Mouse (Mus musculus): ENCODE results near the gene Slc26a8. TPM values are rescaled to one million over a fixed set of nuclear protein-coding genes. Genes with fewer than 3 reads are reported as not detected.
A peak's percentile ranks its signal among the peaks of the same experiment; 100 is the strongest.

The Slc26a8 gene
- total and polyA plus RNA-seq, 3 experiments = 0.10 to 3.2 (median 0.22) TPM

DNA sequence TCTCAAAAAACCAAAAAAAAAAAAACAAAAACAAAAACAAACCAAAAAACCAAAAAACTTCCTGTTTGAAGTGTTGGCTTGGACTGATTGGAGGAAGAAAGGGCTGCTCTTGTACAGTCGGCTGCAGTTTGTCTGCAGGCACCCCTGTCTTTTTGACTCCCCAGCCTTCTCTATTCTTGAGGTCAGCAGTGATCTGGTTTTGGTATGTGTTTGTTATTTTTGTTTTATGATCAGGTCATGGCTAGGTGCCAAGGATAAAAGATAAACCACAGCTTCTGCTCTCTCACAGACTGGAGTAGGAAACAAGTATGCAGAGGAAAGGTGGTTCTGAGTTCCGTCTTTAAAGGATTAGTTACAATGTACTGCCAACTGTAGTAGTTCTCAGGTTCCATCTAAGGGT, 12.6 kb upstream of the Slc26a8 start:
- H3K4me1 ChIP-seq (ENCODE audit: insufficient read depth, low read depth, low read length) = peaks cover 68% of the 10 kb centered on the region
- no peak for ATAC-seq (ENCODE audit: extremely low read depth, insufficient number of reproducible peaks, low FRiP score, poor library complexity, severe bottlenecking)
- no peak overlapping the region for H3K4me3 ChIP-seq (ENCODE audit: low read depth, low read length)
- no peaks in the 10 kb centered on the region for H3K27me3 ChIP-seq (ENCODE audit: insufficient read depth, low read length)
- DNase-seq (ENCODE audit: low spot score) = no peak
- no peaks in the 10 kb centered on the region for H3K9me3 ChIP-seq (replicated peaks)
- TF ChIP-seq POLR2AphosphoS5 (IDR thresholded peaks at IDR 0.05; ENCODE audit: insufficient replicate concordance, low read depth, low read length) = no peak
- TF ChIP-seq CTCF (IDR thresholded peaks at IDR 0.05; ENCODE audit: low read depth, low read length) = no peak
- TF ChIP-seq GATA1 (IDR thresholded peaks at IDR 0.05; ENCODE audit: borderline replicate concordance, low read length) = no peak
- no peak for TF ChIP-seq TAL1 (conservative IDR thresholded peaks at IDR 0.05; ENCODE audit: low read depth, low read length)
- no peak for TF ChIP-seq GATA2 (IDR thresholded peaks at IDR 0.05; ENCODE audit: borderline replicate concordance, low read depth, low read length)
- peaks cover 52% of the 10 kb centered on the region for H3K36me3 ChIP-seq (replicated peaks)

DNA sequence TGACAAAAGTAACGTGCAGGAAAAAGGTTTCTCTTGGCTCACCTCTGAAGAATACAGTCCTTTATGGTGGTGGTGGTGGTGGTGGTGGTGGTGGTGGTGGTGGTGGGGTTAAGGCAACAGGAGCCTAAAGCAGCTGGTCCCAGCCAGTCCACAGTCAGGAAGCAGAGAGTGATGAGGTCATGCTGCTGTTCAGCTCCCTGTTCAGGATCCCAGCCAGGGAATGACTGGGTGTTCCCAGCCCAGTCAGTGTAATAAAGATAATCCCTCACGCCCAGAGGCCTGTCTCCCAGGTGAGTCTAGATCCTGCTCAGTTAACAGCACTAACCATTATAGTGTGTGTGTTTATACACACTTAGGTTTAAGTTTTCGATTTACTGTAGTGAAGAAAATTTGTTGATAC, 11.7 kb upstream of the Slc26a8 start:
- Histone ChIP-seq H3K36me3 (replicated peaks) (peaks cover 50% of the 10 kb centered on the region), H3K4me3 (ENCODE audit: low read depth, low read length) (no peak overlapping the region), H3K9me3 (replicated peaks) (no peaks in the 10 kb centered on the region), H3K4me1 (ENCODE audit: insufficient read depth, low read depth, low read length) (peaks cover 71% of the 10 kb centered on the region), H3K27me3 (ENCODE audit: insufficient read depth, low read length) (no peaks in the 10 kb centered on the region)
- ATAC-seq (ENCODE audit: extremely low read depth, insufficient number of reproducible peaks, low FRiP score, poor library complexity, severe bottlenecking) (no peak), DNase-seq (ENCODE audit: low spot score) (no peak)
- no peak for TF ChIP-seq GATA2 (IDR thresholded peaks at IDR 0.05; ENCODE audit: borderline replicate concordance, low read depth, low read length)
- no peak for TF ChIP-seq POLR2AphosphoS5 (IDR thresholded peaks at IDR 0.05; ENCODE audit: insufficient replicate concordance, low read depth, low read length)
- TF ChIP-seq TAL1 (conservative IDR thresholded peaks at IDR 0.05; ENCODE audit: low read depth, low read length) = no peak
- no peak for TF ChIP-seq GATA1 (IDR thresholded peaks at IDR 0.05; ENCODE audit: borderline replicate concordance, low read length)
- TF ChIP-seq CTCF (IDR thresholded peaks at IDR 0.05; ENCODE audit: low read depth, low read length) = no peak

DNA sequence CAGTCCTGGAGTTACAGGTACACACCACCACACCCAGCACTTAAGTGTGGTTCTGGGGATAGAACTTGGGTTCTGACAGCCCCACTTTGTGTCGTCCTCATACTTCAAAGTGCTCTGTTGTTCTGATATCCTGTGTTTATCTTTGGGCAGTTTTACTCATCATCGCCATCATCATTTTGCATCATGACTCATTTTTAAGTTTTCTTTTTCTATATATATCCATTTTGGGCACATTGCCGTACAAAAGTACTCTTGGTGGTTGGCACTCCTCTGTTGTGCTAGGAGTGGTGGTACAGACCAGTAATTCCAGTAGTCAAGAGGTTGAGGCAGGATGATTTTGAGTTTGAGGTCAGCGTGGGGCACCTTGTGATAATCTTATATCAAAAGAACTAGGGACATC, 11.1 kb upstream of the Slc26a8 start:
- H3K36me3 ChIP-seq (replicated peaks) = peaks cover 53% of the 10 kb centered on the region
- H3K4me1 ChIP-seq (ENCODE audit: insufficient read depth, low read depth, low read length) = peaks cover 72% of the 10 kb centered on the region
- H3K27me3 ChIP-seq (ENCODE audit: insufficient read depth, low read length) = no peaks in the 10 kb centered on the region
- no peaks in the 10 kb centered on the region for H3K9me3 ChIP-seq (replicated peaks)
- ATAC-seq (ENCODE audit: extremely low read depth, insufficient number of reproducible peaks, low FRiP score, poor library complexity, severe bottlenecking) (no peak), DNase-seq (ENCODE audit: low spot score) (no peak)
- TF ChIP-seq GATA1 (IDR thresholded peaks at IDR 0.05; ENCODE audit: borderline replicate concordance, low read length) (no peak), TAL1 (conservative IDR thresholded peaks at IDR 0.05; ENCODE audit: low read depth, low read length) (no peak)
- no peak overlapping the region for H3K4me3 ChIP-seq (ENCODE audit: low read depth, low read length)

DNA sequence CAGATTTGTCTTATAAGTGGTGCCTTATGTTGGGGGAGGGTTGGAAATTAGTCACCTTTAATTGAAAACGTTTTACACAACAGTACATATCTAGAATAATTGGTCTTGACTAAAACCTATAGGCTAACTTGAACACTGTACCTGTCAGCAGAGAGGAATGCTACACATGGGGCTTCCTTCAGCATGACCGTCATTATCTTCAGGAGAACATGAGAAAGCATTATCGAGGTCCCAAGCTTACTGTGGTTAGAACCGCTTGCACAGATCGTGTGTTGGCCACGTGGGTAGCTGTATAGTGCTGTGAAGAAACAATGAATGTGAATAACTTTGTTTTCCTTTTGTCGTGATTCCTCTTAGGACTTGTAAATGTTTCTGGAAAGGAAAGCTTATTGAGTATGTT, 9.8 kb upstream of the Slc26a8 start:
- ATAC-seq (ENCODE audit: extremely low read depth, insufficient number of reproducible peaks, low FRiP score, poor library complexity, severe bottlenecking) (peak; percentile 55; the same call in 1 of the 2 replicates), DNase-seq (ENCODE audit: low spot score) (no peak)
- Histone ChIP-seq H3K4me1 (ENCODE audit: insufficient read depth, low read depth, low read length) (peaks cover 72% of the 10 kb centered on the region), H3K9me3 (replicated peaks) (no peaks in the 10 kb centered on the region), H3K36me3 (replicated peaks) (peaks cover 51% of the 10 kb centered on the region), H3K27me3 (ENCODE audit: insufficient read depth, low read length) (no peaks in the 10 kb centered on the region), H3K4me3 (ENCODE audit: low read depth, low read length) (no peak overlapping the region; the same call in 1 of the 2 replicates)
- TF ChIP-seq TAL1 (conservative IDR thresholded peaks at IDR 0.05; ENCODE audit: low read depth, low read length) (0 out of 2 replicates have a peak, but pooled peaks have one; percentile 26), GATA1 (IDR thresholded peaks at IDR 0.05; ENCODE audit: borderline replicate concordance, low read length) (no peak), GATA2 (IDR thresholded peaks at IDR 0.05; ENCODE audit: borderline replicate concordance, low read depth, low read length) (no peak)

DNA sequence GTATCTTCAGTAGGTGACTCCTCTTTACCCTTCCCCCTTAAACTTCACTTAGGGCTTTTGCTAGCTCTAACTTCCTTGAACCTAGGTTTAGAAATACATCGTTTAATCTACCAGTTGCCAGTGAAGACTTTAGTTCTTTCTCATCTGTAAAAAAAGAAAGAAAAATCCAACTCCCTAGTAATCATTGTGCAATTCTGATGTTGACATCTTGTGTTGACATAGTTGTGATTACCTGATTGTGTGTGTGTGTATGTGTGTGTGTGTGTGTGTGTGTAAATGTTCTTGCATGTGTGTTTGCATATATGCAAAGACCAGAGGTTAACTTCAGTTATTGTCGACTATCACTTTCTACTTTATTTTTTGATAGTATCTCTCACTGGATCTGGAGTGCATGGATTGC, 8.6 kb upstream of the Slc26a8 start:
- H3K4me3 ChIP-seq (ENCODE audit: low read depth, low read length) = no peak overlapping the region; the same call in 1 of the 2 replicates
- H3K9me3 ChIP-seq (replicated peaks) = no peaks in the 10 kb centered on the region
- DNase-seq (ENCODE audit: low spot score) (no peak), ATAC-seq (ENCODE audit: extremely low read depth, insufficient number of reproducible peaks, low FRiP score, poor library complexity, severe bottlenecking) (no peak)
- H3K4me1 ChIP-seq (ENCODE audit: insufficient read depth, low read depth, low read length) = peaks cover 81% of the 10 kb centered on the region
- no peaks in the 10 kb centered on the region for H3K27me3 ChIP-seq (ENCODE audit: insufficient read depth, low read length)
- peaks cover 58% of the 10 kb centered on the region for H3K36me3 ChIP-seq (replicated peaks)
- TF ChIP-seq GATA2 (IDR thresholded peaks at IDR 0.05; ENCODE audit: borderline replicate concordance, low read depth, low read length) = no peak
- no peak for TF ChIP-seq POLR2AphosphoS5 (IDR thresholded peaks at IDR 0.05; ENCODE audit: insufficient replicate concordance, low read depth, low read length)
- no peak for TF ChIP-seq TAL1 (conservative IDR thresholded peaks at IDR 0.05; ENCODE audit: low read depth, low read length)

DNA sequence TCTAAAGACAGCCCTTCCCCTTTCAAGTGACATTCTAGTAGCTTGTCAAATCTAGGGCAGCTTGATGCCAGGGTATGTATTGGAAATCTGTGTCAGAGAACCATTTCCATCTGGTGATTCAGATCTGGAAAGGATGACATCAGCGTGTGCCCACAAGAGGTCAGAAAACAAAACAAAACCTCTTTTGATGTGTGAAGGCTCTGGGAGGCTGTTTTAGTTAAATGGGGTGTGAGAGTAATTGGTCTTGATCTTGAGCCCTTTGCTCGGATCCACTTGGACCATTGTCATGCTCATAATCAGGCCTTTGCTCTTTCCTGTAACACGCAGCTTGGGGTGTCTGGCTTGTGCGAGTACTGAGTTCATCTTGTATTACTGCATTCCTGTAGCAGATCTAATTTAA, 8.2 kb upstream of the Slc26a8 start:
- Histone ChIP-seq H3K4me1 (ENCODE audit: insufficient read depth, low read depth, low read length) (peaks cover 85% of the 10 kb centered on the region), H3K36me3 (replicated peaks) (peaks cover 62% of the 10 kb centered on the region), H3K27me3 (ENCODE audit: insufficient read depth, low read length) (no peaks in the 10 kb centered on the region), H3K4me3 (ENCODE audit: low read depth, low read length) (no peak overlapping the region; the same call in 1 of the 2 replicates), H3K9me3 (replicated peaks) (no peaks in the 10 kb centered on the region)
- ATAC-seq (ENCODE audit: extremely low read depth, insufficient number of reproducible peaks, low FRiP score, poor library complexity, severe bottlenecking) = no peak
- DNase-seq (ENCODE audit: low spot score) = no peak
- TF ChIP-seq TAL1 (conservative IDR thresholded peaks at IDR 0.05; ENCODE audit: low read depth, low read length) = no peak
- no peak for TF ChIP-seq GATA2 (IDR thresholded peaks at IDR 0.05; ENCODE audit: borderline replicate concordance, low read depth, low read length)
- TF ChIP-seq GATA1 (IDR thresholded peaks at IDR 0.05; ENCODE audit: borderline replicate concordance, low read length) = no peak
- no peak for TF ChIP-seq POLR2AphosphoS5 (IDR thresholded peaks at IDR 0.05; ENCODE audit: insufficient replicate concordance, low read depth, low read length)
- no peak for TF ChIP-seq CTCF (IDR thresholded peaks at IDR 0.05; ENCODE audit: low read depth, low read length)

All from G1E (cell line).